Mouse (Mus musculus) C3H10T1/2 (cell line): ENCODE results near the gene Gp5. TPM values are rescaled to one million over a fixed set of nuclear protein-coding genes. Genes with fewer than 3 reads are reported as not detected.

Source experiments
- polyA plus RNA-seq, 2 experiments: library from polyadenylated mRNA; unstranded; fragments of >200 nt; fragmentation: generic; extraction: Trizol; gene quantifications; one replicate each; pipeline ENCODE4 v1.2.1; 2012; ENCODE audit warnings: missing spikeins in 2 of 2

Gene Gp5
- polyA plus RNA-seq, result under 1 TPM; 0.02 to 0.96 TPM

GRCm38 (mm10) chr16:30310647-30311046 lies at the start of gene Gp5:
TSS of gene Gp5 (minus strand) at chr16:30310779.

DNA sequence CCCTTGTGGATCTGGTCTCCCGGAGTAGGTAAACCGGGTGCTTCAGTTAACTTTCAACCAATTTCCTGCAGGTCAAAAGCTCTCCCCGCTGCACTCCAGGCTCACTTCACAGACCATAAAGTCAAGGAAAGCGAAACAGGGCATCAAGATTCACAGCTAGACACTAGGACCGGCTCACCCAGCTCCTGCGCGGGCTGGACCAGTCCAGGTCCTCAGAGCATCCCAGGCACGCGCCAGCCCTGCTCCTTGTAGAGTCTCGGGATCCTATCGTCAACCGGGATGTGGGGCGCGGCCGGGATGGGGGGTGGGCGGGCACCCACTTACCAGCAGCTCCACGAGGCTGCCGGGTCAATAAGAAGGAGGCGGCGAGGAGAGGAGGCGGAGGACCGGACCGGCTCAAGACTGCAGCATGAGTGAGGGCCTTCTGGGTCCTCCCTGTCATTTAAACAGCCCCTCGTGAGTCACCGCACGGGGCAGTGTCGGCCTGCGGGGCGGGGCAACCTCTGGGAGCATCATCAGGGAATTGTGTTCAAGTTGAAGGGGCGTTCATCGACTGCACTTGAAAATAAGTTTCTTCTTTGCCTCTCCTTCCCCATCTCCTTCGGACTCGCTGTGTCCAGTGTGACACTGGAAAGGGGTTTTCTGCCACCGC lies 27.6 kb downstream of the Gp5 start, which contains the start of gene Lrrc15:
Lrrc15 (minus strand) TSS at position 413 of the 652 bp plus-strand sequence.

DNA sequence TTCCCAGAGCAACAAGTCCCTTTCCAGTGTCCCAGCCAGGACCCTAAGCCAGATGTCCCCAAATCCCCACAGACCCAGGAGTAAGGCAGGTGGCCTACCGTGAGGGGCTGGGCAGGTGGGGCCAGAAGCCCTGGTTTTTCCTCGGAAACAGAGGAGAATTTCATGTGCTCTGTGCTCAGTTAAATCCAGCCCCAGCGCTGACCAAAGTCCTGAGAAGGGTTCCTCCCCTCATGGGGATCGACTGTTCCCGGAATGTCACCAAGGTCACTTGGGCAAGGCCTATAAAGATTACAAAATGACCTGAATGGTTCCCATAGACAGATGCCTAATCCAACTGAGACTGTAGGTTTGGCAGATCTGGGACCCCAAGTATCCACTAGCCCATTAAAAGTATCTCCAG lies 43.2 kb downstream of the Gp5 start, which contains the start of gene Cpn2:
Cpn2 (minus strand) TSS at position 141 of the 400 bp plus-strand sequence.

Other genes with a start within 250 kb of the Gp5 start
- gene Hes1, start 246.4 kb downstream of the Gp5 start, polyA plus RNA-seq, result 1 to 10 TPM; 5.5 to 6.0 TPM
- gene Cpn2, start 43.3 kb downstream of the Gp5 start, polyA plus RNA-seq, result not detected
- under 1 TPM in 1 of 2 experiments, not detected in 1; 0.05 TPM for gene Lrrc15, start 27.5 kb downstream of the Gp5 start, polyA plus RNA-seq
- gene Atp13a3, start 95.2 kb upstream of the Gp5 start, polyA plus RNA-seq, result 10 to 100 TPM in 1 of 2 experiments, 1 to 10 TPM in 1; 1.4 to 20.7 TPM
- gene Tmem44, start 240.1 kb upstream of the Gp5 start, polyA plus RNA-seq, result 10 to 100 TPM in 1 of 2 experiments, under 1 TPM in 1; 0.26 to 29.0 TPM